Mouse (Mus musculus): Measurements from ENCODE around the gene Wdr90.

Wdr90 gene

GRCm38 (mm10) chr17:25860832-25861703 is at the start of gene Wdr90:
TSS of gene Wdr90 (minus strand) at chr17:25861501.
- peak; percentile 97 for DNase-seq (ENCODE audit: extremely low read depth, insufficient read length, low spot score)

- DNase-seq (ENCODE audit: extremely low read depth, insufficient read length, low spot score): no peak
Observed at GRCm38 (mm10) chr17:25907640-25908039, 46.3 kb upstream of the Wdr90 start.

GRCm38 (mm10) chr17:25903061-25903460 is 41.8 kb upstream of the Wdr90 start:
- no peak for DNase-seq (ENCODE audit: extremely low read depth, insufficient read length, low spot score)

DNA sequence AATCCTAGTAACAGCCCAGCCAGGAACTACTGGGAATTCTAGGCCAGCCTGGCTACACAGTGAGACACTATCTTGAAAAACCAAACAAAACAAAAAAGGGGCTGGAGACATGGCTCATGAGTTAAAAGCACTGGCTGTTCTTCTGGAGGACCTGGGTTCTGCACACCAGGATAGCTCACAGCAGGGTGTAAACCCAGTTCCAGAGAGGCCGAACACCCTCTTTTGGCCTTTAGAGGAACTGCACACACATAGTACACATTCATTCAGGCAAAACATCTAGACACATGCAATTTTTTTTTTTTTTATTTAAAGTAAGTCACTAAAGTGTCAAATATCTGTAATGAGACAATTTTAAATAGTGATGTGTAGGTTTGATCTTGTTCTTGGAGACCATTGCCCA is 38.9 kb upstream of the Wdr90 start:
- DNase-seq (ENCODE audit: extremely low read depth, insufficient read length, low spot score): no peak

DNA sequence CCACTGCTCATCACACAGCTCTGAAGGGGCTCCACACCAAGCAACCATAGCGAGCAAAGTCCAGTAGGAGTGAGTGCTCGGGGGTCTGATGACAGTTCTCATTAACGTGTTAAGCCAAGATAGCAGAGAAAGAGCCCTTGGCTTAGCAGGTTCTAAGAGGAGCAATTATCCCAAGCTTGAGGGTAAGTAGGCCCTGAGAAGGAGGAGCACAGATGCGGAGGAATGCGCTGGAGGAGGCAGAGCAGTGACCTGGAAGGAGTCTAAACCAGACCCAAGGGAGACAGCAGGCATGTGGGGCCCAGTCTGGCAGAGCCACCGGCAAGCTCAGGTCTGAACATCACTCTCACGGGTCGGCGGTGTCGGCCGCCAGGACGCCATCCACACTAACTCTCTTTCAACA is 34.6 kb upstream of the Wdr90 start:
- no peak for DNase-seq (ENCODE audit: extremely low read depth, insufficient read length, low spot score)

DNA sequence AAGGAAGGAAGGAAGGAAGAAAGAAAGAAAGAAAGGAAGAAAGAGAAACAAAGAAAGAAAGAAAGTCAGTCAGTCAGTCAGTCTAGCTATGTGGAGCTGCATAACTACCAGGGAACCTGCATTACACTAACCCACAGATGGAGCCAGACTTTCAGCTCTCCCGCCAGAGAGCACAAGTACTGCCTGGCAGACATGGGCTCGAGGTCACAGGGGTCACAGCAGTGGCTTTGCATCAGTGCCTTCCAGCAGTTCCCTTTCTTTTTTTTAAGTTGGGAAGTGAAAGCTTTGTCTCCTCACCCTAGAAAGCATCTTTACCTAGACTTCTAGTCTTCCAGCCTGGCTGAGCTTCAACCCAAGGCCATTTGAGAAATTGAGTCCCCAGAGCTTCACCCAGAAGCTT is 34.1 kb upstream of the Wdr90 start:
- no peak for DNase-seq (ENCODE audit: extremely low read depth, insufficient read length, low spot score)

- no peak for DNase-seq (ENCODE audit: extremely low read depth, insufficient read length, low spot score)
Observed at GRCm38 (mm10) chr17:25893975-25894617, 32.8 kb upstream of the Wdr90 start.

GRCm38 (mm10) chr17:25888837-25889236 is 27.5 kb upstream of the Wdr90 start:
- no peak for DNase-seq (ENCODE audit: extremely low read depth, insufficient read length, low spot score)

DNA sequence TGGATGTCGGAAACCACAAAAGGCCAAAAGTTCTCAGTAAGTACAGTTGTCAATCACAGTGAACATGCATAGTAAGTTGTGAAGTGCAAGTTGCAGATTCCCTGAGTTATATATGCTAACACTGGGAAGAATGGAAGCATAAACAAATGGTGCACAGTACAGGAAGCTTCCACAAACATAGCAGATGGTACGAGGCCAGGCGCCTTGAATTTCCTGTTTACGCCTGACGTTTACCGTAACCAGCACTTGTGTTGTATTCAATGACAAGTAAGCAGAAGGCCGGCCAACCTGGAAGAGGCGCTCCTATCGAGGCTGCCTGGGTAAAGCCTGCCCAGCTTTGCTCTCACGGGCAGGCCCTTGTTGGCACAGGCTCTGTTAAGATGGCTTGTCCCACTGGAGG is 26.2 kb upstream of the Wdr90 start:
- no peak for DNase-seq (ENCODE audit: extremely low read depth, insufficient read length, low spot score)

DNA sequence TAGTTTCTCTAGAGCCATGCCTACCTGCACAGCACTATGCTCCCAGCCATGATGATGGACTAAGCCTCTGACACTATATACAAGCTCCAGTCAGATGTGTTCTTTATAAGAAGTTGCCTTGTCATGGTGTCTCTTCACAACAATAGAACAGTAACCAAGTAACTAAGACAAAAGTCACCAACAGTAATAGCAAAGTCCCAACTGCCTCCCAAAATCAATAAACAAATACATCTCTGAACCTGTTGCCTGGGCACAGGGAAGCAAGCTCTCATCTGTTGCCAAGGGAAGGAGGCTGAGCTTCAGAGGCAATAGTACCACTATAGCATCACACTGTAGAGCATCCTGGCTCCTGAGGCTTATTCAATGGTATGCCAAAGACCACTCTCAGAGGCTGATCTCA is 25.5 kb upstream of the Wdr90 start:
- no peak for DNase-seq (ENCODE audit: extremely low read depth, insufficient read length, low spot score)

- DNase-seq (ENCODE audit: extremely low read depth, insufficient read length, low spot score): no peak
Observed at GRCm38 (mm10) chr17:25885636-25886035, 24.3 kb upstream of the Wdr90 start.

DNA sequence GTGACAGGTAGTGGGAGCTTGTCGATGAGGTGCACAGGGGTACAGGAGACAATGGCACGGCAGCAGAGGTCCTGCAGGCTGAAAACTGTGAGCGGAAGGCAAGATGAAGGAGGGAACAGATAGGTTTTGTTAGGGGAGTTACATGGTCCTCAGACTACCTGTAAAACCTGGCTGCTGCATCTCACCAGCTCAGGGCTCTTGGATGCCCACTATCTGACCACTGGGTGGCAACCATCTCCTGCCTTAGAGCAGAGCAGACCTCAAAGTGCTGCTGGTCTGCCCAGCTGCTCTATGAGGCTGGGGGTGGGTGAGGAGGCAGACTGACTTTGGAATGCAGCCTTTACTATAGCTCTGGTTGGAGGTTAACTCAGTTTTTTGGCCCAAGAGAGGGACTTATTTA is 22.5 kb upstream of the Wdr90 start:
- DNase-seq (ENCODE audit: extremely low read depth, insufficient read length, low spot score): no peak

DNA sequence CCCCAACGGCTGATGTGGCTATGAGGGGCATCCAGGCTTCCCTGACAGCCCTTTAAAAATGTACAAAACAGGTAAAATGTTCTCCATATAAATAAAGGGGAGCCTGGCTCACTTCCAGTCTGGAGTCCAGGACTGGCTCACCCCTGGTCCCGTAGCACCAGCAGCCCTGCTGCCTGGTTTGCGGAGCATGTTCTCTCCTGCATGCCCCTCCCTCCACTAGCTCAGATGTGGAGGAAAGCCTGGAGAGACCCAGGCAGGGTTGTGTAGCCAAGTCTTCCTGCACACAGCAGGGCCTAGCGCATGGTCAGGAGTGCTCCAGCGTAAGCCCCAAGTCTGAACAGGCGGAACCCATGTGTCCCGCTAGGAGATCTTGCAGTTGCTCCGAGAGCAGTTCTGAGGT is 22.0 kb upstream of the Wdr90 start:
- no peak for DNase-seq (ENCODE audit: extremely low read depth, insufficient read length, low spot score)

DNA sequence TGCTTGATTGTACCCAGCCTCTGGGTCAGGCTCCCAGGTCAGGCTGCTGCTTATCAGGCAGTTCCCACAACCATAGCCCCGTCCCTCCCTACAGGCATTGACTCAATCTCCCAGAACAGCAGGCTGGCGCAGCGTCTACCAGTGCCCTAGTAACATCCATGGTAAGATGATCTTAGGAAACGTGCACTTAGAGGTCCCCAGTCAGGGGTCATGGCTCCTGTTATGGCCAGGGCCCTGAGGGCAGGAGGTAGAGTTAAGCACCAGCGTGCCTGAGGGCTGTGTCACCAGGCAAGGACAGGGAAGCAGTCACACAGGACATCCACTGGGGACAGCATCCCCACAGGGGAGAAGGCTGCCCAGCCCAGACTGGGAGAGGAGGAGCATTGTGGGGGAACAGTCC is 21.0 kb upstream of the Wdr90 start:
- no peak for DNase-seq (ENCODE audit: extremely low read depth, insufficient read length, low spot score)

DNA sequence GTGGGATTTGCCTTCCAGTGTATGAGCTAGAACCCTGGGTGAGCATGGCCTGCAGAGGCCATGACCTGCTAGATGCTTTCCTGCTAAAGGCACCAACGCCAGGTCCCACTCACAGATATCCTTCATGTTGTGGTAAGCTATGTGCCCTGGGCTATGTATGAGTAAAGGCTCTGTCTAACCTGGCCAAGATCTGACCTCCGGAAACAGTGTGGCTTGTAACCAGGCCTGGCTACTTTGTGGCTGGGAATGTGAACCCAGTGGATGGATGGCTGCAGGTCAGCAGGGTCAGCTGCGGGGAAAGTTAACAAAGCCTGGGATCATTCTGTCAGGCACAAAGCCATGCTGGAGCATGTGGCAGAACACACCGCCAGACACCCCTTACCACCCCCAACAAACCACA is 20.4 kb upstream of the Wdr90 start:
- no peak for DNase-seq (ENCODE audit: extremely low read depth, insufficient read length, low spot score)

DNA sequence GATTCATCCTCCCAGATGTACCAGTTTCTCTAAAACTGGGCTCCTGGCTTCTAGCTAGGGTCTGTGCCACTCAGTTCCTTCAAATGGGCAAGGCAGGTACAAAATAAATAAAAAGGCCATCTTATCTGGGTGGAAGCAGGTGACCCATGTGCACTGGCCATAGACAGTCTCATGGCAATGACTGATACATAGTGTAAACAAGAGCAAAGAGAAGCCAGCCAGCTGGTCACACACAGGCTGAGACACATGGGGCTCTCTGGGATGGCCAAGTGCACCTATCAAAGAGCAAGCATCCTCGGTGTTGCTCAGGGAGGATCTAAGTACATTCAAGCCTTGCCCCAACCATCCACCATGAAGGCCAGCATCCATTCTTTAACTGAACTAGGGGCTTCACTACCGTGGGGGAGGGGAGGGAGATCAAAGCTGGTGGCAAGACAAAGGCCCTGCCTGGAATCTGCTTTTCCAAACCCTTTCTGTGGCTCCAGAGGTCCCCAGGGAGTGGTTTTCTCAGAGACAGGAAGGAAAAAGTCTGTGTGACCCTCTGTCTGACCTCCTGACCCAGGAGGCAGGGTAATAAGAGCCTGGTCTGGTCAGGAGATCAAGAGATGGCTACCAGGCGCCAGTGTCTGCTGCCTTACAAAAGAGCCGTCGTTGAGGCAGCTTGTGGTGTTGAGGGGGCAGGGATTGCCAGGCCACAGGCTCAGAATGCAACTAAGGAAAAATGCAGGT is 19.8 kb upstream of the Wdr90 start:
- no peak for DNase-seq (ENCODE audit: extremely low read depth, insufficient read length, low spot score)

DNA sequence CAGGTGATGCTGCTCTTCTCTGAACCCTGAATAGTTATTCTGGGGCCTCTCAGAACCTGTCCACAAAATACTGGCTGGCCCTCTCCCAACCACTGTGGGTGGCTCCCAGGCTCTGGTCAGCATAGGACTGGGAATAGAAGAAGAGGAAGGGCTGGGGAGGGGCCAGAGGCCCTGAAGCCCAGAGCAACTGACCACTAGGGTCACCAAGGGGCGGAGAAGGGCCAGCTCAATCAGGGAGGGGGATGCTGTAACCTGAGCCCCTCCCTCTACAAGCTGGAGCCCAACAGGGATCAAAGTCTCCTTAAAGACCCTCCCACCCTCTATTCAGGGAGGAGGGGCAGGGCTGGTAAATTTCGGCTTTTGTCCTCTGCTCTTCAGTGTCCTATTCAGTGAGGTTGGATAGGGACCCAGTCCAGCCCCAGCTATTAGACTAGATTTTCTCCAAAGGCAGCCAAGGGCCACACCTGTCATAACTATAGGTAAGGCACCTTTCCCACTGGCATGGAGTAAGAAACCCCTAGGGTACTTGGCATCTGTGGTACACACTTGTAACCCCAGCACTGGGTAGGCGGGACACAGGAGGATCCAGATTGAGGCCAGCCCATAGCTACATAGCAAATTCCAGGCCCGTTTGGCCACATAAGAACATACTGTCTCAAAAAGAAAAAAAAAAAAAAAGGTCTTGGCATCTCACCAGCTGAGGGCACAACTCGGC is 19.1 kb upstream of the Wdr90 start, which contains the start of gene Wfikkn1:
Gene Wfikkn1 (minus strand): TSS at position 663 of the 715 bp plus-strand sequence.
- DNase-seq (ENCODE audit: extremely low read depth, insufficient read length, low spot score): no peak

- no peak for DNase-seq (ENCODE audit: extremely low read depth, insufficient read length, low spot score)
Observed at GRCm38 (mm10) chr17:25879750-25880149, 18.4 kb upstream of the Wdr90 start.

DNA sequence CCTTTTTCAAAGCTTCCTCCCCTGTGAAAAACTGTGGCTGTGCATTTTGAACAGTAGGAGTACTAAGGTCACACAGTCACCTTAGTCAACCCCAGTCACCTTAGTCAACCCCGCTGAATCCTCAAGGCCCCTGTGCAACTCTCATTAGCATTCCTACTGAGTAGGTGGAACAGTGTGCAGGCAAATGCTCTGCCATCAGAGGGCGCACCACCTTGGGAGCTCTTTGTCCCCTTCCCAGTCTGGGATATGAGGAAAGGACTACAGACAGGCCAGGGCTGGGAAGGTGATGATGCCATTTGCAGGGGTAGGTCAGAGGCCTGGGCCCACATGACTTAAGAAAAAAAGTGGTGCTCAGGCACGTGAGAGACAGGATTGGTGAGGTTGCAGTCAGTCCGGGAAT is 18.0 kb upstream of the Wdr90 start:
- DNase-seq (ENCODE audit: extremely low read depth, insufficient read length, low spot score): no peak

DNA sequence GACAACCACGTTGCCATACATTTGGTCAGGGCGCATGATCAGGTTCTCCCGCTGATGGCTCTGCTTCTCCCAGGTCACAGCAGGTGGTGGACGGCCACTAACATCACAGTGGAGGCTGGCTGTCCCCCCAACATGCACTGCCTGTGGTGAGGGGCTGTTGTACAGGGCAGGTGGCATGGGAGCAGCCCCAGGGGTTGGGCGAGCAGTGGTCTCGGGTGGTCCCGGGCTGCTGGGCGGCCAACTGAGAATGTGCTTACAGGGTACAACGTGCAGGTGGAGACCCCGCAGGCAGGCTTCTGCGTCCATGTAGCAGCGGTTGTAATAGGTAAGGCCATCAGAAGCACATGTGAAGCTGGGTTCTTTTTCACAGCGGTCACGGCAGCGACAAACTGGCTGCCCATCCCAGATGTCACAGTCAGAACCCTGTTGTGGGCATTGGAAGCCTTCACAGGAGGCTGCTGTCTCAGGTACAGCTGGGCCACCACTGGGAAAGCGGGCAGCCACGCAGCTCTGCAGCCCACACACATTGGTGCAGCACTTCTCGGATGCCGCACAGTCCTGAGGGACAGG is 17.4 kb upstream of the Wdr90 start:
- no peak for DNase-seq (ENCODE audit: extremely low read depth, insufficient read length, low spot score)
